Mouse (Mus musculus) forebrain, postnatal 0 days (tissue): ENCODE results near the gene Trrap. TPM values are rescaled to one million over a fixed set of nuclear protein-coding genes. Genes with fewer than 3 reads are reported as not detected.
"Not testable (repeated sequence)": the region's sequence is repeated elsewhere in the genome, so short reads cannot be mapped to it uniquely, and the experiment has no call there.

Source experiments
- ATAC-seq: fragments of 200-750 bp; cut with Nextera tagmentation; 2 replicates; pipeline ENCODE4 v1.8.0; 2017; ENCODE audit warnings: mild to moderate bottlenecking, moderate library complexity
- DNase-seq: peaks from one replicate; pipeline ENCODE4 v3.0.0-alpha.2; 2015
- H3K27ac ChIP-seq: fragments of 300-500 bp; sonication (generic); 2 replicates; pipeline ENCODE4 v1.5.1; 2014; ENCODE audit warnings: low read depth, mild to moderate bottlenecking, antibody characterized with exemption, low read length, moderate library complexity, mixed read lengths
- H3K27me3 ChIP-seq: fragments of 300-500 bp; sonication (generic); 2 replicates; pipeline ENCODE4 v1.6.1; 2014; ENCODE audit warnings: mild to moderate bottlenecking, low read length, mixed read lengths; ENCODE audit not compliant: insufficient read depth
- H3K36me3 ChIP-seq: fragments of 300-500 bp; sonication (generic); 2 replicates; pipeline ENCODE4 v1.6.1; 2014; ENCODE audit warnings: mild to moderate bottlenecking, moderate library complexity; ENCODE audit not compliant: insufficient read depth
- H3K4me1 ChIP-seq: fragments of 300-500 bp; sonication (generic); 2 replicates; pipeline ENCODE4 v1.6.1; 2014; ENCODE audit warnings: antibody characterized with exemption; ENCODE audit not compliant: insufficient read depth
- H3K4me2 ChIP-seq: fragments of 300-500 bp; sonication (generic); 2 replicates; pipeline ENCODE4 v1.6.1; 2014; ENCODE audit warnings: low read depth, mild to moderate bottlenecking, moderate library complexity
- H3K4me3 ChIP-seq: fragments of 300-500 bp; sonication (generic); 2 replicates; pipeline ENCODE4 v1.5.1; 2014; ENCODE audit warnings: low read depth, low read length, mixed read lengths
- H3K9ac ChIP-seq: fragments of 300-500 bp; sonication (generic); 2 replicates; pipeline ENCODE4 v1.6.1; 2014; ENCODE audit warnings: mild to moderate bottlenecking
- H3K9me3 ChIP-seq: fragments of 300-500 bp; sonication (generic); 2 replicates; pipeline ENCODE4 v1.6.1; 2016; ENCODE audit warnings: low read length
- CTCF ChIP-seq: sonication (generic); IDR thresholded peaks from 2 replicates; pipeline ENCODE4 v1.5.1; 2016; ENCODE audit warnings: antibody characterized with exemption, control low read depth, low read depth
- WGBS: fragments of 180-500 bp; shearing (Covaris S2); extraction: QIAGEN DNeasy Blood & Tissue Kit; methylation state at CpG from one replicate; pipeline ENCODE4 v1.1.7; 2014; 5-methylcytosine and 5-hydroxymethylcytosine counted together
- polyA plus RNA-seq: library from polyadenylated mRNA; unstranded; fragments of >200 nt; fragmentation: Nextera tagmentation; extraction: Ambion mirVana; gene quantifications from 2 replicates; pipeline ENCODE4 v1.2.1, GENCODE M21; 2015
- total RNA-seq: library from RNA; depleted of rRNA; stranded (reverse); fragments of >200 nt; gene quantifications from 2 replicates; pipeline ENCODE4 v1.2.3, GENCODE M21; 2014; rRNA removed

Gene Trrap
- 92.1 and 125 TPM in 2 replicates for total RNA-seq
- polyA plus RNA-seq = 30.2 and 47.1 TPM in 2 replicates

- not testable (repeated sequence) for H3K4me1 ChIP-seq, H3K9me3 ChIP-seq, H3K27me3 ChIP-seq, DNase-seq, ATAC-seq
- peak within 1 kb of the TSS; percentile 61 for H3K4me3 ChIP-seq
- H3K27ac ChIP-seq = peak within 1 kb of the TSS; percentile 96
- peak within 1 kb of the TSS; percentile 81 for H3K4me2 ChIP-seq
- H3K36me3 ChIP-seq = peaks cover 17% of the 10 kb centered on the region
- 73% methylated on average over 15 of the region's 15 CpGs for WGBS
- peak within 1 kb of the TSS; percentile 77 for H3K9ac ChIP-seq
Observed at GRCm38 (mm10) chr5:144767106-144767798, at the start of gene Trrap. Trrap (plus strand) TSS chr5:144767732.

- TF ChIP-seq CTCF = no peak
- H3K4me3 ChIP-seq = no peak overlapping the region
- H3K4me1 ChIP-seq = no peaks in the 10 kb centered on the region; the same call in 1 of the 2 replicates
- no peak overlapping the region for H3K9ac ChIP-seq
- WGBS = 30% methylated on average over 6 of the region's 6 CpGs
- 0 out of 2 replicates have a peak, but pooled peaks have one; percentile 29 for ATAC-seq
- no peak overlapping the region for H3K27ac ChIP-seq
- H3K9me3 ChIP-seq = no peaks in the 10 kb centered on the region
- no peak overlapping the region for H3K4me2 ChIP-seq
- DNase-seq = peak; percentile 45
- no peaks in the 10 kb centered on the region for H3K27me3 ChIP-seq
- H3K36me3 ChIP-seq = no peaks in the 10 kb centered on the region
Observed at GRCm38 (mm10) chr5:144719781-144720180, 47.8 kb upstream of the Trrap start.

DNA sequence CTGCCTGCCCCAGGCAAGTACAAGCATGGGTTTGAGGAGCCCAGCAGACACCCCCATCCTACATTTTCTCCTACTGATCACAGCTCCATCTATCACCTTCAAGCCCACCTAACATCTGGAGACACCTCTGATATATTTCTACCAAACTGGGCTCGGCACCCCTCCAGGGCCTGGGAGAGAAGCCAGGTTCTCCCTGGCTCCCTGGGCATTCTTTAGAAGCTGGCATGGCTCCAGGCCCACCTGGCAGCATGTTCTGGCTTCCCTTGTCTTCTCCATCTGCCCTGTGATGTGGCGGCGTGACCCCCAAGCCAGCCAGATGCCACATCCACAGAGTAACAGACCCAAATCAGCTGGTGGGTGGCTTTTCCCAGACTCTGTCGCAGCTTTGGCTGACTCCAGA is 47.3 kb upstream of the Trrap start:
- ATAC-seq (no peak), DNase-seq (no peak)
- H3K4me3 ChIP-seq = no peak overlapping the region
- no peaks in the 10 kb centered on the region for H3K9me3 ChIP-seq
- H3K9ac ChIP-seq = no peak overlapping the region
- no peaks in the 10 kb centered on the region for H3K36me3 ChIP-seq
- 62% methylated on average over 4 of the region's 4 CpGs for WGBS
- no peaks in the 10 kb centered on the region for H3K27me3 ChIP-seq
- TF ChIP-seq CTCF = no peak
- no peak overlapping the region for H3K4me2 ChIP-seq
- no peaks in the 10 kb centered on the region; the same call in 1 of the 2 replicates for H3K4me1 ChIP-seq
- H3K27ac ChIP-seq = no peak overlapping the region

- no peak overlapping the region for H3K27ac ChIP-seq
- 4% methylated on average over 2 of the region's 2 CpGs for WGBS
- no peak overlapping the region for H3K9ac ChIP-seq
- no peaks in the 10 kb centered on the region for H3K9me3 ChIP-seq
- peaks cover 4% of the 10 kb centered on the region; the same call in 1 of the 2 replicates for H3K27me3 ChIP-seq
- no peak; the same call in 1 of the 2 replicates for ATAC-seq
- no peaks in the 10 kb centered on the region; the same call in 1 of the 2 replicates for H3K4me1 ChIP-seq
- peak; percentile 39 for DNase-seq
- no peak overlapping the region for H3K4me3 ChIP-seq
- H3K4me2 ChIP-seq = no peak overlapping the region
- H3K36me3 ChIP-seq = no peaks in the 10 kb centered on the region
- TF ChIP-seq CTCF = no peak
Observed at GRCm38 (mm10) chr5:144724926-144725325, 42.6 kb upstream of the Trrap start.

GRCm38 (mm10) chr5:144725554-144725953 is 42.0 kb upstream of the Trrap start:
- Histone ChIP-seq H3K36me3 (no peaks in the 10 kb centered on the region), H3K9me3 (no peaks in the 10 kb centered on the region), H3K4me2 (no peak overlapping the region), H3K9ac (no peak overlapping the region), H3K27me3 (peaks cover 4% of the 10 kb centered on the region; the same call in 1 of the 2 replicates), H3K27ac (no peak overlapping the region), H3K4me3 (no peak overlapping the region), H3K4me1 (no peaks in the 10 kb centered on the region; the same call in 1 of the 2 replicates)
- DNase-seq (no peak), ATAC-seq (no peak)
- peak; percentile 31 for TF ChIP-seq CTCF
- WGBS = 77% methylated on average over 3 of the region's 3 CpGs

DNA sequence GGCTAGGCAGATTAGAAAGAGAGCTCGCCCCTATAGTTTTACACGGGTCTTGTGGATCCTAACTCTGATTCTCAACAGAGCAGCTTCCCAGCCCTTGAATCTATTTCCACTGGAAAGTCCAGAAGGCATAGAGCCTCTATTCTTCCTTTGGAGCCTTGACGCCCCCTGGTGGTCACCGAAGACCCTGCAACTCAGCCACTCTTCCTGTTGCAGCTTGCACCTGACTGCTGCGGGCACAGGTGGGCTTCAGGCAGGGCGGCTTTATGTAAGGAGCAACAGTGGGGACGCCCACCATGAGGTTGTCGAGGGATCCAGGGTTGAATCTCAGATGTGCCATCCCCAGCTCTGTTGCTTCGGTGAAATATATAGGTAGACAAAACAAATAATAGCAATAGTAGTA is 40.4 kb upstream of the Trrap start:
- 4% methylated on average over 9 of the region's 9 CpGs for WGBS
- DNase-seq (peak; percentile 84), ATAC-seq (peak; percentile 66)
- H3K4me3 ChIP-seq = no peak overlapping the region
- H3K4me1 ChIP-seq = no peaks in the 10 kb centered on the region; the same call in 1 of the 2 replicates
- no peaks in the 10 kb centered on the region for H3K36me3 ChIP-seq
- peaks cover 4% of the 10 kb centered on the region; the same call in 1 of the 2 replicates for H3K27me3 ChIP-seq
- H3K27ac ChIP-seq = no peak overlapping the region
- H3K4me2 ChIP-seq = no peak overlapping the region
- no peak overlapping the region for H3K9ac ChIP-seq
- no peaks in the 10 kb centered on the region for H3K9me3 ChIP-seq
- TF ChIP-seq CTCF = peak; percentile 97

DNA sequence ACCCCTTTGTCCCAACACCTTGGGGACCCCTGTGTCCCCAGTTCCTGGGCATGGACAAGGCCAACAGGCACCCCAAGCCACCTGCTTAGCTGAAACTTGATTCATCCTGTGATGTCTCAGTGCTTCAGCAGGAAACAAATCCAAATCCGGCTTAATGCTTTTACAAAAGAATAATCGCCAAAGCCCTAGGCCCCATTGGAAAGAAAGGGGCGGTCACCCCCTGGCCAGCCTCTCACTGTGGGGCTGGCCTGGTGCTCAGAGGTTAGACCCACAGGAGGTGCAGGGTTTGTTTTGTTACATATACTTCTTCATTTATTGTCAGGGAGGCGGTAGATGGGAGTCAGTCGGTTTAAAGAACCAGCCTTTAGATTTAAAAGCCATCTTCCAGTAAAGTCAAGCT is 39.3 kb upstream of the Trrap start:
- no peaks in the 10 kb centered on the region for H3K9me3 ChIP-seq
- ATAC-seq = no peak

More for the DNA sequence above, 39.3 kb upstream of the Trrap start:
- TF ChIP-seq CTCF = no peak
- peaks cover 4% of the 10 kb centered on the region; the same call in 1 of the 2 replicates for H3K27me3 ChIP-seq
- H3K4me2 ChIP-seq = no peak overlapping the region
- H3K27ac ChIP-seq = no peak overlapping the region
- no peak overlapping the region for H3K4me3 ChIP-seq
- DNase-seq = no peak
- H3K36me3 ChIP-seq = no peaks in the 10 kb centered on the region
- no peak overlapping the region for H3K9ac ChIP-seq
- no peaks in the 10 kb centered on the region; the same call in 1 of the 2 replicates for H3K4me1 ChIP-seq
- 17% methylated on average over 5 of the region's 5 CpGs for WGBS
